Mouse (Mus musculus) heart, embryonic 14.5 days (tissue): ENCODE measurements at regions not wholly inside any gene's neighbourhood (a gene's known extent, or its start where the extent isn't known, plus 50 kb on each side); places are given as distances from the start of the nearest gene placed in this dataset.

ENCODE experiments used
- ATAC-seq: fragments of 200-750 bp; cut with Nextera tagmentation; 2 replicates; pipeline ENCODE4 v1.8.0; 2017; ENCODE audit warnings: low read depth, moderate TSS enrichment; ENCODE audit not compliant: insufficient number of reproducible peaks, insufficient read depth, low FRiP score
- H3K27ac ChIP-seq, 2 experiments: fragments of 200-500 bp in 1 of 2; fragments of 300-500 bp in 1 of 2; sonication (generic) in 1 of 2; replicated peaks in 1 of 2; 2 replicates each; pipeline ENCODE4 v1.5.1; 2012 to 2014; ENCODE audit warnings: low read depth in 2 of 2, low read length in 2 of 2, control low read depth in 1 of 2, mild to moderate bottlenecking in 1 of 2, mixed read lengths in 1 of 2; ENCODE audit not compliant: control insufficient read depth in 1 of 2, insufficient read depth in 1 of 2
- H3K27me3 ChIP-seq: fragments of 300-500 bp; sonication (generic); 2 replicates; pipeline ENCODE4 v1.6.1; 2014; ENCODE audit warnings: mild to moderate bottlenecking, low read length, control low read depth; ENCODE audit not compliant: control insufficient read depth, insufficient read depth
- H3K36me3 ChIP-seq: fragments of 300-500 bp; sonication (generic); 2 replicates; pipeline ENCODE4 v1.6.1; 2014; ENCODE audit warnings: mild to moderate bottlenecking, control low read depth, low read length, mixed read lengths; ENCODE audit not compliant: control insufficient read depth, insufficient read depth
- H3K4me1 ChIP-seq, 2 experiments: fragments of 200-500 bp in 1 of 2; fragments of 300-500 bp in 1 of 2; sonication (generic) in 1 of 2; 2 replicates each; pipeline ENCODE4 v1.6.1; 2012 to 2014; ENCODE audit warnings: low read length in 2 of 2, control low read depth in 1 of 2, mixed read lengths in 1 of 2; ENCODE audit not compliant: control insufficient read depth in 2 of 2, insufficient read depth in 2 of 2
- H3K4me2 ChIP-seq: fragments of 300-500 bp; sonication (generic); 2 replicates; pipeline ENCODE4 v1.6.1; 2014; ENCODE audit warnings: mild to moderate bottlenecking, low read length
- H3K4me3 ChIP-seq, 2 experiments: fragments of 200-500 bp in 1 of 2; fragments of 300-500 bp in 1 of 2; sonication (generic) in 1 of 2; 2 replicates each; pipeline ENCODE4 v1.5.1; 2012 to 2014; ENCODE audit warnings: low read length in 2 of 2, mild to moderate bottlenecking in 2 of 2, control low read depth in 1 of 2, low read depth in 1 of 2, moderate library complexity in 1 of 2; ENCODE audit not compliant: control insufficient read depth in 1 of 2, insufficient read depth in 1 of 2
- H3K9ac ChIP-seq: fragments of 300-500 bp; sonication (generic); 2 replicates; pipeline ENCODE4 v1.6.1; 2014; ENCODE audit warnings: mild to moderate bottlenecking, low read length
- H3K9me3 ChIP-seq: fragments of 300-500 bp; sonication (generic); 2 replicates; pipeline ENCODE4 v1.6.1; 2016; ENCODE audit warnings: low read length, control low read depth; ENCODE audit not compliant: control insufficient read depth
- WGBS: fragments of 180-500 bp; shearing (Covaris S2); extraction: QIAGEN DNeasy Blood & Tissue Kit; methylation state at CpG from one replicate; pipeline ENCODE4 v1.1.7; 2014; 5-methylcytosine and 5-hydroxymethylcytosine counted together

GRCm38 (mm10) chr16:46669590-46669989 is 171.3 kb upstream of the Nectin3 start:
- H3K4me1 ChIP-seq = no peaks in the 10 kb centered on the region

GRCm38 (mm10) chr16:46665566-46665965 is 167.2 kb upstream of the Nectin3 start:
- Histone ChIP-seq H3K4me2 (no peak overlapping the region), H3K27ac (no peak overlapping the region), H3K9me3 (no peaks in the 10 kb centered on the region), H3K36me3 (no peaks in the 10 kb centered on the region), H3K9ac (no peak overlapping the region), H3K4me1 (no peaks in the 10 kb centered on the region), H3K4me3 (no peak overlapping the region), H3K27me3 (no peaks in the 10 kb centered on the region)
- ATAC-seq = no peak
- 56% methylated on average over 3 of the region's 3 CpGs for WGBS

More at GRCm38 (mm10) chr16:46669590-46669989, 171.3 kb upstream of the Nectin3 start:
- Histone ChIP-seq H3K36me3 (no peaks in the 10 kb centered on the region), H3K9ac (no peak overlapping the region), H3K27me3 (no peaks in the 10 kb centered on the region), H3K27ac (no peak overlapping the region), H3K4me3 (no peak overlapping the region), H3K4me2 (no peak overlapping the region), H3K9me3 (no peaks in the 10 kb centered on the region)
- no peak for ATAC-seq
- WGBS = 80% methylated on average over 3 of the region's 3 CpGs

GRCm38 (mm10) chr16:46663008-46663407 is 164.7 kb upstream of the Nectin3 start:
- WGBS = 81% methylated on average over 4 of the region's 4 CpGs
- H3K4me3 ChIP-seq = no peak overlapping the region
- no peak for ATAC-seq

GRCm38 (mm10) chr16:46655041-46655440 is 156.7 kb upstream of the Nectin3 start:
- no peak overlapping the region for H3K4me3 ChIP-seq
- H3K4me1 ChIP-seq = no peaks in the 10 kb centered on the region
- no peak overlapping the region for H3K4me2 ChIP-seq
- no peaks in the 10 kb centered on the region for H3K36me3 ChIP-seq
- H3K27me3 ChIP-seq = no peaks in the 10 kb centered on the region
- ATAC-seq = no peak
- no peak overlapping the region for H3K27ac ChIP-seq
- 82% methylated on average over 4 of the region's 4 CpGs for WGBS
- no peak overlapping the region for H3K9ac ChIP-seq
- no peaks in the 10 kb centered on the region for H3K9me3 ChIP-seq

More at GRCm38 (mm10) chr16:46663008-46663407, 164.7 kb upstream of the Nectin3 start:
- Histone ChIP-seq H3K4me2 (no peak overlapping the region), H3K36me3 (no peaks in the 10 kb centered on the region), H3K4me1 (no peaks in the 10 kb centered on the region), H3K9ac (no peak overlapping the region), H3K27ac (no peak overlapping the region), H3K9me3 (no peaks in the 10 kb centered on the region), H3K27me3 (no peaks in the 10 kb centered on the region)

DNA sequence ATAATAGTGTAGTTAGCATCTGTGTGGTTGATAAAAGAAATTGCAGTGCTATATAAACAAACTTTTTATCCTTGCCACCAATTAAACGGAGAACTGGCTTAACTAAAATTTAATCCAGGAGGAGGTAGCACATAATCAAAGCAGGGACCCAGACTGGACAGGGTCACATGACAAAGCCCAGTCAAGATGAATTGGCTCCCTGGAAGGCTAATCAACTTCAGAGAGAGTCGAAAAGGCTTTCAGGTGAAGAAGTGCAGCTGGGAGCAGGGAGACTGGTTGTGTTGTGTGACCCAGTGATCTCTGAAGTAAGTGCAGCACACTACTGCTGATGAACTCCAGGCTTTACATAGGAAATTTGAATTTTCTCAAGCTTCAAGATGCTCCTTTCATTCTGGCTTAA is 127.5 kb upstream of the Nectin3 start:
- no peaks in the 10 kb centered on the region for H3K36me3 ChIP-seq
- H3K27me3 ChIP-seq = no peaks in the 10 kb centered on the region
- H3K9ac ChIP-seq = no peak overlapping the region
- no peak for ATAC-seq
- H3K4me2 ChIP-seq = no peak overlapping the region
- H3K27ac ChIP-seq = no peak overlapping the region
- WGBS = 31% methylated on average over 2 of the region's 2 CpGs
- H3K4me1 ChIP-seq = no peaks in the 10 kb centered on the region
- no peak overlapping the region for H3K4me3 ChIP-seq
- H3K9me3 ChIP-seq = no peaks in the 10 kb centered on the region

DNA sequence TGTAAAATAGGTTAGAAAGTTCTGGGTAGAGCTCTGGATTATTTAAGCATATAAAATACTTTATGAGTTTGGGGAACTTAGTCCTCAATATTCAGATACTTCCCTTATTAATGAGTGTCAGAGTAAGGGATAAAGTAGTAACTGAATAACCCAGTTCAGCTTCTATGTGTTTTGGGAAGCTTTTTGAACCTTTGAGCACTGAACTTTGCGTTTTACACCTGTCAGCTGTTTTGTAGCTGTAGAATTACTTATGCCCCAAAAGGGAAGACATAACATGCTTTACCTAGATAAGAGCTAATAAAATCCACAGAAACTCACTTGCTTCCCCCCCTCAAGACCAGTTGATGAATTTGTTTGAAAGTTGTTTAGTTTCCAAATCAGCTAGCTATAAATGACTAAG is 124.9 kb upstream of the Nectin3 start:
- no peak for ATAC-seq
- H3K4me2 ChIP-seq = no peak overlapping the region
- no peak overlapping the region for H3K27ac ChIP-seq
- no peak overlapping the region for H3K9ac ChIP-seq
- H3K9me3 ChIP-seq = no peaks in the 10 kb centered on the region
- H3K36me3 ChIP-seq = no peaks in the 10 kb centered on the region
- no peaks in the 10 kb centered on the region for H3K4me1 ChIP-seq
- 85% methylated on average over 1 of the region's 1 CpGs for WGBS
- no peak overlapping the region for H3K4me3 ChIP-seq
- H3K27me3 ChIP-seq = no peaks in the 10 kb centered on the region

DNA sequence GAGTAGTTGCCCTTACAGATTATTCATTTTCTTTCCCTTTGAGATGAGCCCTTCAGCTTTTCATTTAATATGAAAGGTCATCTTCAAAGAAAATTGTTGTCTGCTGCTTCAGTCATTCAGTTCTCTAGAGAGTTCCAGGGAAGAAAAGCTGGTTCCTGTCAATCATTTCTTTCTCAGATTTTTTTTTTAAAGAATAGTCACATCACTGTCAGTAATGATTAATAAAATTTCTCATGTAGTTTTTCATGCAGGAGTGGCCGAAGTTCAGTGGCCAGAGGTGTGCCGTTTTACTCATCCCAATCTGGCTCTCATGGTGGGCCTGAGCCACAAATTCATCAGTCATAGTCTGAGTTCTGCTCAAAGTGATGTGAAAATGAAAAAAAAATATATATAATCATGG is 121.5 kb upstream of the Nectin3 start:
- Histone ChIP-seq H3K27ac (no peak overlapping the region), H3K36me3 (no peaks in the 10 kb centered on the region), H3K4me2 (no peak overlapping the region), H3K4me3 (no peak overlapping the region), H3K27me3 (no peaks in the 10 kb centered on the region), H3K9ac (no peak overlapping the region), H3K4me1 (no peaks in the 10 kb centered on the region), H3K9me3 (no peaks in the 10 kb centered on the region)
- WGBS = 95% methylated on average over 2 of the region's 2 CpGs
- no peak for ATAC-seq

DNA sequence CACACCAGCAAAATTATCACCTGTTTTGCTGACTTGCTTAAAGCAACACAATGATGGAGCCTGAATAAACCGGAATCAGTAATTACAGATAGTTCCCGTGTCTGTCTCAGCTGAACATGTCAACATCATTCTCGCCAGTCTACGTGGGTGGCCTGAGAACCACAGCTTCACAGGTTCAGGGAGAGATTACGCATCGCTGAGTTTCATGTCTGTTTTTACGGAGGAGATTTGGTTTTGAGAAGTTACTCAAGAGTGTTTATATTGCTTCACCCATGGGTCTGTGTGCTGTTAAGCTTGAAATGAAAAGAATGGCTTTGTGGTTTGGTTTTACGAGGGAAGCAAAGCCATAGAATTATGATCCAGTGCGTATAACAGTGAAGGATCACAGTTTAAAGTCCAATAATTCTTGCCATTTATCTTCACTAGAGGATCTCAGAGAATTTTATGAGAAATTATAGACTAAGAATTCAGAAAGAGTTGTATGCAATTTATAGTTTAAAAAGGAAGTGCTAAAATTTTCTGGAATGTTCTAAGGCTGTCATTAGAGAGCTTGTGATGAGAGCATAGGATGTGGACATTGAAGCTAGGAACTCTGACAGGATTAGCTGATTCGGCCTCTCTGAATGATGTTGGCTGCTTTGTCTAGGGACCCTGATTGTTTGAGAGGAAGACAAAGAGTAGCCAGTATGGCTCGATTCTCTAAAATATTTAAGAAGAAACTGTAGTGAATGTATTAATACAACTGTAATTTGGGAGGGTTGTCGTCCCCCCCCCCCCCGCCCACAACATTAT is 119.4 kb upstream of the Nectin3 start:
- 73% methylated on average over 13 of the region's 13 CpGs for WGBS
- Histone ChIP-seq H3K4me3 (no peak overlapping the region), H3K4me2 (no peak overlapping the region), H3K36me3 (no peaks in the 10 kb centered on the region), H3K9me3 (no peaks in the 10 kb centered on the region), H3K9ac (no peak overlapping the region), H3K27ac (no peak overlapping the region), H3K4me1 (no peaks in the 10 kb centered on the region), H3K27me3 (no peaks in the 10 kb centered on the region)
- no peak for ATAC-seq
